Mouse (Mus musculus): Measurements from ENCODE around the gene Faah.
A peak's percentile ranks its signal among the peaks of the same experiment; 100 is the strongest.

Gene Faah

GRCm38 (mm10) chr4:115943669-115944314, 73.9 kb downstream of the Faah start:
- DNase-seq (ENCODE audit: low spot score) = no peak

GRCm38 (mm10) chr4:115941242-115941820, 76.4 kb downstream of the Faah start:
- DNase-seq (ENCODE audit: low spot score) = no peak

- DNase-seq (ENCODE audit: low spot score) = no peak
These were observed 77.0 kb downstream of the Faah start for GRCm38 (mm10) chr4:115940681-115941080.

- DNase-seq (ENCODE audit: low spot score) = peak; percentile 65
These were observed 78.2 kb downstream of the Faah start, which contains the start of gene Dmbx1 for GRCm38 (mm10) chr4:115939295-115940102. Gene Dmbx1, minus strand, starts transcription at chr4:115939926.

- DNase-seq (ENCODE audit: low spot score) = peak; percentile 32
These were observed 79.2 kb downstream of the Faah start for GRCm38 (mm10) chr4:115938276-115939160.

- DNase-seq (ENCODE audit: low spot score) = no peak
These were observed 80.4 kb downstream of the Faah start for GRCm38 (mm10) chr4:115937061-115937976.

GRCm38 (mm10) chr4:115936646-115937045, 81.1 kb downstream of the Faah start:
- DNase-seq (ENCODE audit: low spot score) = no peak

GRCm38 (mm10) chr4:115935835-115936581, 81.7 kb downstream of the Faah start:
- no peak for DNase-seq (ENCODE audit: low spot score)

GRCm38 (mm10) chr4:115931556-115932088, 86.1 kb downstream of the Faah start:
- DNase-seq (ENCODE audit: low spot score) = no peak

- DNase-seq (ENCODE audit: low spot score) = no peak
These were observed 90.1 kb downstream of the Faah start for GRCm38 (mm10) chr4:115927637-115928036.

- no peak for DNase-seq (ENCODE audit: low spot score)
These were observed 94.4 kb downstream of the Faah start for GRCm38 (mm10) chr4:115923262-115923880.

- DNase-seq (ENCODE audit: low spot score) = no peak
These were observed 95.0 kb downstream of the Faah start for GRCm38 (mm10) chr4:115922688-115923087.

GRCm38 (mm10) chr4:115919911-115920310, 97.8 kb downstream of the Faah start:
- no peak for DNase-seq (ENCODE audit: low spot score)
